Mouse (Mus musculus) lung, adult 10 weeks (tissue): ENCODE measurements around the gene Gm21650. TPM values are rescaled to one million over a fixed set of nuclear protein-coding genes. Genes with fewer than 3 reads are reported as not detected.

Source experiments
- polyA plus RNA-seq: library from polyadenylated mRNA; stranded (reverse); fragments of 350-450 nt; fragmentation: Illumina TruSeq; extraction: RNeasy Lipid Tissue Mini Kit (QIAGEN cat#74804); gene quantifications from one replicate; pipeline ENCODE4 v1.2.3, GENCODE M21; 2014; ENCODE audit warnings: low read depth, low replicate concordance; ENCODE audit not compliant: insufficient read depth

Gene Gm21650
- polyA plus RNA-seq = not detected

DNA sequence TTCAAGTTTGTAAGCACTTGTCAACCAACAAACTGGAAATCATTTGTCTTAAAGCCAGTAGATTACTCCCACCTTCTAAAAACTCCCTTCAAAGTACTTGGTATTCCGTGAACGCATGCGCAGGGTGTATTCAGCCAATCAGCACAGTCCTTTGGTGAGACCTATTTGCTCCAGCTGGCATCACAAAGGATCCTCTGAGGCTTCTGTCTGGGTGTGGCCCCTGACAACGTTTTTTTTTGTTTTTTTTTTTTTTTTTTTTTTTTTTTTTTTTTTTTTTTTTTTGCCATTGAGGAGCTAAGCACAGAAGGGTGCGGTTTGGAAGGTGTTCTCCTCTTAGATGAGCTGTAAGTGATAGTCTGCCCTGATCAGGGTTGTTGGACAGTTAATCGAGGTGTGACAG, at the start of gene Gm21650:
Gene Gm21650, plus strand, starts transcription at position 301 of the 400 bp plus-strand sequence.

